In genomic region chr7:45153586-45153985, GRCm38 (mm10) we compare ENCODE assay signal across 9 mouse cellular contexts. TPM values are rescaled to one million over a fixed set of nuclear protein-coding genes. Genes with fewer than 3 reads are reported as not detected.
A peak's percentile ranks its signal among the peaks of the same experiment; 100 is the strongest.
DNase-seq lines count a peak whose midpoint lies in the region; ATAC-seq and TF ChIP-seq lines count a peak whose summit lies in the region.
"Had no signal": no experiment of that assay in that cellular context is flagged by ENCODE, and none has a peak within 500 bp of the region (broad histone marks: within the 10 kb centered on the region; RNA-seq: fewer than 3 reads in every experiment).

No protein-coding gene starts in this region.

- TF ChIP-seq CTCF in testis, adult 2 months (IDR thresholded peaks at IDR 0.05; ENCODE audit: control insufficient read depth, insufficient read depth, insufficient replicate concordance, low read depth, low read length) = no peak

- H3K27ac ChIP-seq in testis, adult 2 months (ENCODE audit: control insufficient read depth, insufficient read depth, low read depth, low read length) = peak overlapping the region; percentile 97
- H3K27ac ChIP-seq in liver, embryonic 11.5 days (ENCODE audit: low read depth, low read length) = peak overlapping the region; percentile 93

- H3K36me3 ChIP-seq in erythroblast, embryonic 14.5 days (ENCODE audit: control insufficient read depth) = peaks cover 26% of the 10 kb centered on the region
- peaks cover 4% of the 10 kb centered on the region; the same call in 1 of the 2 replicates for H3K36me3 ChIP-seq in testis, adult 2 months (ENCODE audit: control insufficient read depth, insufficient read depth, low read length)
- no peaks in the 10 kb centered on the region for H3K36me3 ChIP-seq in liver, embryonic 11.5 days (ENCODE audit: control insufficient read depth, insufficient read depth, low read length)

- no peak for ATAC-seq in erythroblast, adult 5-6 weeks (replicated peaks; ENCODE audit: low FRiP score, poor library complexity, severe bottlenecking)
- no peak for ATAC-seq in liver, embryonic 11.5 days (replicated peaks; ENCODE audit: low FRiP score)

- no peaks in the 10 kb centered on the region for H3K27me3 ChIP-seq in erythroblast, embryonic 14.5 days (ENCODE audit: control insufficient read depth)
- no peaks in the 10 kb centered on the region for H3K27me3 ChIP-seq in testis, adult 2 months (ENCODE audit: control insufficient read depth, insufficient read depth, low read length)
- H3K27me3 ChIP-seq in liver, embryonic 11.5 days (replicated peaks; ENCODE audit: control insufficient read depth, insufficient read depth, low read length) = no peaks in the 10 kb centered on the region

- 1% methylated on average over 5 of the region's 5 CpGs for WGBS in liver, embryonic 11.5 days

- peak overlapping the region; percentile 70 for H3K4me2 ChIP-seq in liver, embryonic 11.5 days

- peaks cover 31% of the 10 kb centered on the region for H3K4me1 ChIP-seq in erythroblast, embryonic 14.5 days (ENCODE audit: control insufficient read depth)
- peaks cover 4% of the 10 kb centered on the region; the same call in 1 of the 2 replicates for H3K4me1 ChIP-seq in testis, adult 2 months (ENCODE audit: control insufficient read depth, insufficient read depth, low read length)
- H3K4me1 ChIP-seq in liver, embryonic 11.5 days (replicated peaks; ENCODE audit: control insufficient read depth, insufficient read depth, low read length) = peaks cover 12% of the 10 kb centered on the region

- no peaks in the 10 kb centered on the region for H3K9me3 ChIP-seq in erythroblast, embryonic 14.5 days (ENCODE audit: control insufficient read depth, low read length)
- no peaks in the 10 kb centered on the region for H3K9me3 ChIP-seq in liver, embryonic 11.5 days (ENCODE audit: control insufficient read depth, low read length)

- no peak for TF ChIP-seq POLR2A in testis, adult 2 months (IDR thresholded peaks at IDR 0.05; ENCODE audit: control insufficient read depth, low read depth, low read length)

- peak overlapping the region; percentile 77 for H3K4me3 ChIP-seq in erythroblast, embryonic 14.5 days (replicated peaks)
- H3K4me3 ChIP-seq in testis, adult 2 months (ENCODE audit: control insufficient read depth, low read depth, low read length) = peak overlapping the region; percentile 100
- peak overlapping the region; percentile 71 for H3K4me3 ChIP-seq in liver, embryonic 11.5 days (ENCODE audit: low read depth, low read length)

- DNase-seq in testis, postnatal 14 days (ENCODE audit: low spot score) = no peak
- no peak for DNase-seq in liver, embryonic 11.5 days (ENCODE audit: low spot score)
- DNase-seq in spleen, postnatal 10 days (ENCODE audit: low spot score in 2 of 2) = no peak
- no peak for DNase-seq in thymus, postnatal 36 days
- no peak for DNase-seq in thymus, postnatal 25 days

- H3K9ac ChIP-seq in liver, embryonic 11.5 days (ENCODE audit: low read depth, low read length) = peak overlapping the region; percentile 82

RNA-seq across cellular contexts. Expression of gene Pih1d1, which starts 0.5 kb away (rescaled TPM):
- 6.2 and 7.2 TPM in 2 replicates for polyA plus RNA-seq in erythroblast, embryonic 14.5 days (2012)
- total RNA-seq in erythroblast, adult 5-6 weeks (2015; ENCODE audit: low replicate concordance) = 33.4 and 59.6 TPM in 2 replicates
- total RNA-seq in erythroblast, adult 5-6 weeks (2017; ENCODE audit: low replicate concordance) = 2.7 and 15.8 TPM in 2 replicates
- 258 and 295 TPM in 2 replicates for polyA plus RNA-seq in testis, adult 2 months (2012; rRNA removed)
- polyA plus RNA-seq in liver, embryonic 11.5 days (2014; fragmentation: Nextera tagmentation; extraction: Ambion mirVana) = 86.2 and 87.7 TPM in 2 replicates

RNA-seq across cellular contexts. Expression of gene Aldh16a1, which starts 0.8 kb away (rescaled TPM):
- polyA plus RNA-seq in erythroblast, embryonic 14.5 days (2012) = 13.5 and 16.3 TPM in 2 replicates
- 10.2 and 12.7 TPM in 2 replicates for total RNA-seq in erythroblast, adult 5-6 weeks (2015; ENCODE audit: low replicate concordance)
- total RNA-seq in erythroblast, adult 5-6 weeks (2017; ENCODE audit: low replicate concordance) = 6.3 and 10.3 TPM in 2 replicates
- 12.8 and 13.4 TPM in 2 replicates for polyA plus RNA-seq in testis, adult 2 months (2012; rRNA removed)
- polyA plus RNA-seq in liver, embryonic 11.5 days (2014; fragmentation: Nextera tagmentation; extraction: Ambion mirVana) = 56.0 and 60.6 TPM in 2 replicates

RNA-seq across cellular contexts. Expression of gene Slc17a7, which starts 10.2 kb away (rescaled TPM):
- 0.02 TPM in 1 of 2 replicates, not detected in the other for polyA plus RNA-seq in erythroblast, embryonic 14.5 days (2012)
- not detected in 2 replicates for total RNA-seq in erythroblast, adult 5-6 weeks (2015; ENCODE audit: low replicate concordance)
- total RNA-seq in erythroblast, adult 5-6 weeks (2017; ENCODE audit: low replicate concordance) = 0.28 TPM in 1 of 2 replicates, not detected in the other
- polyA plus RNA-seq in testis, adult 2 months (2012; rRNA removed) = 33.5 and 34.1 TPM in 2 replicates
- polyA plus RNA-seq in liver, embryonic 11.5 days (2014; fragmentation: Nextera tagmentation; extraction: Ambion mirVana) = 0.57 and 0.74 TPM in 2 replicates
- total RNA-seq: common myeloid progenitor, adult 5-6 weeks had no signal

RNA-seq across cellular contexts. Expression of gene Flt3l, which starts 17.4 kb away (rescaled TPM):
- polyA plus RNA-seq in erythroblast, embryonic 14.5 days (2012) = 1.7 TPM in 2 replicates
- 1.3 and 3.8 TPM in 2 replicates for total RNA-seq in erythroblast, adult 5-6 weeks (2015; ENCODE audit: low replicate concordance)
- total RNA-seq in erythroblast, adult 5-6 weeks (2017; ENCODE audit: low replicate concordance) = 2.6 and 3.6 TPM in 2 replicates
- 3.8 and 3.9 TPM in 2 replicates for polyA plus RNA-seq in testis, adult 2 months (2012; rRNA removed)
- polyA plus RNA-seq in liver, embryonic 11.5 days (2014; fragmentation: Nextera tagmentation; extraction: Ambion mirVana) = 9.7 and 10.5 TPM in 2 replicates

RNA-seq across cellular contexts. Expression of gene Gm45713, which starts 17.6 kb away (rescaled TPM):
- polyA plus RNA-seq in erythroblast, embryonic 14.5 days (2012) = not detected in 2 replicates
- not detected in 2 replicates for total RNA-seq in erythroblast, adult 5-6 weeks (2015; ENCODE audit: low replicate concordance)
- not detected in 2 replicates for total RNA-seq in erythroblast, adult 5-6 weeks (2017; ENCODE audit: low replicate concordance)
- polyA plus RNA-seq in testis, adult 2 months (2012; rRNA removed) = 0.06 and 0.41 TPM in 2 replicates
- 0.41 and 1.1 TPM in 2 replicates for polyA plus RNA-seq in liver, embryonic 11.5 days (2014; fragmentation: Nextera tagmentation; extraction: Ambion mirVana)
- total RNA-seq: common myeloid progenitor, adult 5-6 weeks had no signal

Comparison
In these comparisons a context has a peak if more than half of its experiments do, and no peak if none do; other contexts are left out.
1. RNA of gene Pih1d1, which starts 0.5 kb away (polyA plus RNA-seq): 258 to 295 TPM in testis, adult 2 months and 86.2 to 87.7 TPM in liver, embryonic 11.5 days; 6.2 to 7.2 TPM in erythroblast, embryonic 14.5 days; every median in the first group is over 10 times any median in the second.
2. RNA of gene Slc17a7, which starts 10.2 kb away (polyA plus RNA-seq): 33.5 to 34.1 TPM in testis, adult 2 months; 0.57 to 0.74 TPM in liver, embryonic 11.5 days and 0.02 TPM in erythroblast, embryonic 14.5 days; every median in the first group is over 10 times any median in the second.
3. Peak in every context shown above with its lines, with median percentiles within 50 percentile points of each other: H3K4me3 ChIP-seq.